Mouse (Mus musculus) embryonic facial prominence, embryonic 14.5 days (tissue): Measurements from ENCODE around the gene Vps29. TPM values are rescaled to one million over a fixed set of nuclear protein-coding genes. Genes with fewer than 3 reads are reported as not detected.
"Not testable (repeated sequence)": the region's sequence is repeated elsewhere in the genome, so short reads cannot be mapped to it uniquely, and the experiment has no call there.

Source experiments
- ATAC-seq: fragments of 200-750 bp; cut with Nextera tagmentation; 2 replicates; pipeline ENCODE4 v1.8.0; 2017; ENCODE audit warnings: low read depth, moderate number of reproducible peaks, moderate TSS enrichment
- DNase-seq: peaks from one replicate; pipeline ENCODE4 v3.0.0-alpha.2; 2015; ENCODE audit warnings: low spot score
- H3K27ac ChIP-seq: fragments of 300-500 bp; sonication (generic); replicated peaks from 2 replicates; pipeline ENCODE4 v1.5.1; 2014; ENCODE audit warnings: low read depth, mild to moderate bottlenecking, low read length, moderate library complexity
- H3K27me3 ChIP-seq: fragments of 300-500 bp; sonication (generic); replicated peaks from 2 replicates; pipeline ENCODE4 v1.6.1; 2014; ENCODE audit warnings: low read length; ENCODE audit not compliant: control insufficient read depth, insufficient read depth
- H3K36me3 ChIP-seq: fragments of 300-500 bp; sonication (generic); 2 replicates; pipeline ENCODE4 v1.6.1; 2014; ENCODE audit warnings: low read length, mixed read lengths; ENCODE audit not compliant: control insufficient read depth, insufficient read depth
- H3K4me1 ChIP-seq: fragments of 300-500 bp; sonication (generic); 2 replicates; pipeline ENCODE4 v1.6.1; 2014; ENCODE audit warnings: antibody characterized with exemption, low read length; ENCODE audit not compliant: control insufficient read depth, insufficient read depth
- H3K4me2 ChIP-seq: fragments of 300-500 bp; sonication (generic); 2 replicates; pipeline ENCODE4 v1.6.1; 2014; ENCODE audit warnings: low read depth, mild to moderate bottlenecking, low read length, moderate library complexity, mixed read lengths
- H3K4me3 ChIP-seq: fragments of 300-500 bp; sonication (generic); 2 replicates; pipeline ENCODE4 v1.5.1; 2014; ENCODE audit warnings: low read depth, mild to moderate bottlenecking, low read length
- H3K9ac ChIP-seq: fragments of 300-500 bp; sonication (generic); 2 replicates; pipeline ENCODE4 v1.6.1; 2014; ENCODE audit warnings: low read depth, mild to moderate bottlenecking, low read length, moderate library complexity, mixed read lengths
- H3K9me3 ChIP-seq: fragments of 300-500 bp; sonication (generic); 2 replicates; pipeline ENCODE4 v1.6.1; 2016; ENCODE audit warnings: low read length; ENCODE audit not compliant: control insufficient read depth
- WGBS: fragments of 180-500 bp; shearing (Covaris S2); extraction: QIAGEN DNeasy Blood & Tissue Kit; methylation state at CpG from one replicate; pipeline ENCODE4 v1.1.7; 2014; 5-methylcytosine and 5-hydroxymethylcytosine counted together
- polyA plus RNA-seq: library from polyadenylated mRNA; unstranded; fragments of >200 nt; fragmentation: Nextera tagmentation; extraction: Ambion mirVana; gene quantifications from 2 replicates; pipeline ENCODE4 v1.2.1, GENCODE M21; 2014

Vps29 gene
- polyA plus RNA-seq, 1 experiment from 2014 or later = 218 TPM

- H3K9ac ChIP-seq = 0 out of 2 replicates have a peak overlapping the region, but pooled peaks have one; percentile 16
- peak; percentile 89 for ATAC-seq
- H3K27me3 ChIP-seq = no peaks in the 10 kb centered on the region
- H3K9me3 ChIP-seq = no peaks in the 10 kb centered on the region
- H3K4me2 ChIP-seq = no peak overlapping the region
- peak overlapping the region; percentile 58 for H3K27ac ChIP-seq
- peaks cover 41% of the 10 kb centered on the region; the same call in 1 of the 2 replicates for H3K36me3 ChIP-seq
- WGBS = 49% methylated on average over 20 of the region's 20 CpGs
- DNase-seq = peak; percentile 89
- no peaks in the 10 kb centered on the region; the same call in 1 of the 2 replicates for H3K4me1 ChIP-seq
- H3K4me3 ChIP-seq = no peak overlapping the region
Observed at GRCm38 (mm10) chr5:122314966-122315667, 39.1 kb upstream of the Vps29 start.

GRCm38 (mm10) chr5:122317329-122318045 lies 36.7 kb upstream of the Vps29 start:
- ATAC-seq = no peak
- no peaks in the 10 kb centered on the region for H3K27me3 ChIP-seq
- H3K36me3 ChIP-seq = peaks cover 44% of the 10 kb centered on the region
- no peak overlapping the region for H3K9ac ChIP-seq
- H3K4me3 ChIP-seq = no peak overlapping the region
- H3K4me1 ChIP-seq = no peaks in the 10 kb centered on the region; the same call in 1 of the 2 replicates
- no peak overlapping the region for H3K27ac ChIP-seq
- DNase-seq = no peak
- no peaks in the 10 kb centered on the region for H3K9me3 ChIP-seq
- WGBS = 70% methylated on average over 11 of the region's 11 CpGs
- H3K4me2 ChIP-seq = no peak overlapping the region

DNA sequence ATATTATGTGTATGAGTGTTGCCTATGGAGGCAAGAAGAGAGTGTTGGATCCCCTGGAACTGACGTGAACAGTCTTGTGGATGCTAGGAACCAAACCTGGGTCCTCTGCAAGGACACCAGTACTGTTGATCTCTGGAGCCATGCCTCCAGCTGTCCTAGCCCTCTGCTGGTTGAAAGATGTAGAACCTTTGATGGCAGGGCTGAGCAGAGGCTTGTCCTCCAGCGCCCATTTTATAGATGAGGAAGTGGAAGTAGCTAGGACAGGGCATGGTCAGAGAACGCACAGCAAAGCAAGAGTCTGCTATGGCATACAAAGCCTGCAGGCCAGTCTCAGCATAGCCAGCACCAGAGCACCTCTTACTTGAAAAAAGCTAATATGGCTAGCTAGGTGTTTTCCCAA lies 36.1 kb upstream of the Vps29 start:
- Histone ChIP-seq H3K27ac (no peak overlapping the region; the same call in 1 of the 2 replicates), H3K4me2 (no peak overlapping the region), H3K4me3 (no peak overlapping the region), H3K9me3 (no peaks in the 10 kb centered on the region), H3K36me3 (peaks cover 47% of the 10 kb centered on the region), H3K27me3 (no peaks in the 10 kb centered on the region), H3K9ac (no peak overlapping the region), H3K4me1 (no peaks in the 10 kb centered on the region; the same call in 1 of the 2 replicates)
- ATAC-seq (no peak), DNase-seq (no peak)
- WGBS = 74% methylated on average over 3 of the region's 3 CpGs

GRCm38 (mm10) chr5:122318976-122319375 lies 35.2 kb upstream of the Vps29 start:
- not testable (repeated sequence) for H3K27me3 ChIP-seq, ATAC-seq, H3K4me2 ChIP-seq, H3K4me1 ChIP-seq, H3K27ac ChIP-seq, H3K9me3 ChIP-seq, H3K9ac ChIP-seq, H3K4me3 ChIP-seq
- peak; percentile 10 for DNase-seq
- H3K36me3 ChIP-seq = peaks cover 43% of the 10 kb centered on the region
- 66% methylated on average over 3 of the region's 3 CpGs for WGBS

GRCm38 (mm10) chr5:122319474-122320204 lies 34.5 kb upstream of the Vps29 start:
- Histone ChIP-seq H3K9ac (no peak overlapping the region), H3K4me1 (no peaks in the 10 kb centered on the region; the same call in 1 of the 2 replicates), H3K36me3 (peaks cover 44% of the 10 kb centered on the region), H3K4me3 (no peak overlapping the region), H3K4me2 (no peak overlapping the region), H3K27me3 (no peaks in the 10 kb centered on the region), H3K9me3 (no peaks in the 10 kb centered on the region), H3K27ac (peak overlapping the region; percentile 35)
- DNase-seq (peak; percentile 36), ATAC-seq (peak; percentile 21; the same call in 1 of the 2 replicates)
- 75% methylated on average over 14 of the region's 14 CpGs for WGBS

DNA sequence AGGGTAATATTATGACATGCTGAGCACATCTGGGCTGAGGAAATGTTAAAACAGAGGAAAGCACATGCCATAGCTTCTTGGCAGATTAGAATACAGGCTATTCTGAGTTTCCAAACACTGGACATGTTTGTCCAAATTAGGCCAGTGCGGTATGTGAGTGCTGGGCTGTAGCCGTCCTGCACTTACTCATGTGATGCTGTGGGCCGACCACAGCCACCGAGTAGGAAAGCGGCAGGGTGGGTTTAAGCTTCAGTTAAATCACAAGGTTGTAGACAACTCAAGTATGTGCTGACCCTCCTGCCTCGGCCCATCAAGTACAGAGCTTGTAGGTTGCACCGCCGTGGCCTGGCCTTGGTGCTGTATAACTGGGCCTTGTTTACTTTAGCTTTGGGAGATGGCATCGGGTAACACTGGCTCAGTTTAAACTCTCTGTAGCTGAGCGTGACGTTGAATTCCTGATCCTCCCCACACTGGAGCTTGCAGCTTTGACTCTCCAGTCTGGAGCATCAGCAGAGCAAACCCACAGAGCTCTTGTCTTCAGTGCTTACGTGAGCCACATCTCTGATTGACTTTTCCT lies 33.9 kb upstream of the Vps29 start:
- Histone ChIP-seq H3K27me3 (no peaks in the 10 kb centered on the region), H3K4me2 (no peak overlapping the region), H3K36me3 (peaks cover 51% of the 10 kb centered on the region), H3K4me3 (no peak overlapping the region), H3K27ac (peak overlapping the region; percentile 35), H3K9me3 (no peaks in the 10 kb centered on the region), H3K4me1 (no peaks in the 10 kb centered on the region), H3K9ac (no peak overlapping the region)
- DNase-seq (peak; percentile 18), ATAC-seq (peak; percentile 28; the same call in 1 of the 2 replicates)
- WGBS = 55% methylated on average over 12 of the region's 12 CpGs

- Histone ChIP-seq H3K4me2 (no peak overlapping the region), H3K4me3 (no peak overlapping the region), H3K27me3 (no peaks in the 10 kb centered on the region), H3K9me3 (no peaks in the 10 kb centered on the region), H3K36me3 (peaks cover 52% of the 10 kb centered on the region), H3K9ac (no peak overlapping the region), H3K27ac (no peak overlapping the region), H3K4me1 (no peaks in the 10 kb centered on the region)
- no peak for DNase-seq
- WGBS = 80% methylated on average over 8 of the region's 8 CpGs
- no peak for ATAC-seq
Observed at GRCm38 (mm10) chr5:122323523-122323922, 30.6 kb upstream of the Vps29 start.
